Mouse (Mus musculus): ENCODE data around the gene Pstpip1. TPM values are rescaled to one million over a fixed set of nuclear protein-coding genes. Genes with fewer than 3 reads are reported as not detected.

Gene Pstpip1
- polyA plus RNA-seq, 1 experiment: 29.4 TPM

DNA sequence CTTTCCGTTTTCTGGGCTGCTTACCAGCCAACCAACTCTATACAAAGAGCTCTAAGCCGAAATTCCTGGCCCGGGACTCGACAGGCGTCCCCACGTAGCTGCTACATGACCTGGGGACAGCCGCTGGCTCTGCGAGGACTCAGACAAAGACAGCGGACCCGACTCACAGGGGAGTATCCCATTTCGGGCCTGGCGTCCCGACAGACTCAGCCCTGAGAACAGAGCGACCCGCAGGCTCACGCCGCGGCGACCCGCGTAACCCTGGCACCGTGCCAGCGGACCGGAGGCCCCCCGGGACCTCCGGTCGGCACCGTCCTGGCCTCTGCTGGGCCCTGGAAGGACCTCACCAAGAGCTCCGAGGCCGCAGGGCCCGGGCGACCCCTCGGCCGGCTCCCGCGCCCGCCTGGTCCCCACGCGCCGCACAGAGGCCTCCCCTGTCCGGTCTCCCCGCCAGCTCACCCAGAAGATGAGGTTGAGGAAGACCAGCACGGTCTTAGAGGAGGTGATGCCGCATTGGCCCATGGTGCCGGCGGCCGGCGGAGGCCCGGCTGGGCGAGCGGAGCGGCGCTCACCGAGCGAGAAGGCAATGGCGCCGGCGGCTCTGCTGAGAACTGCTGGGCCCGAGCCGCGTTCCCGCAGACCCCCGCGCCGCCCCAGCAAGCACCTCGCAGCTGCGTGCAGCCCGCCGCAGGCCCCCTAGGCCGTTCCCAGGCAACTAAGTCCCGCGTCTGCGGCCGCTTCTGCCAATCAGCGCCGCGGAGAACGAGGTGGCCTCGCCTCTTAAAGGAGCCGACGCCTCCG lies 70.8 kb downstream of the Pstpip1 start:
- H3K27me3 ChIP-seq (replicated peaks): peaks cover 25% of the 10 kb centered on the region
- H3K36me3 ChIP-seq (replicated peaks; ENCODE audit: low read length): no peaks in the 10 kb centered on the region
- peaks cover 27% of the 10 kb centered on the region for H3K4me1 ChIP-seq
- TF ChIP-seq FLI1 (IDR thresholded peaks at IDR 0.05; ENCODE audit: low read length) (no peak), GATA1 (IDR thresholded peaks at IDR 0.05; ENCODE audit: borderline replicate concordance, low read length) (no peak)
- H3K9me3 ChIP-seq: no peaks in the 10 kb centered on the region
- H3K4me3 ChIP-seq (replicated peaks): peak overlapping the region; percentile 95

DNA sequence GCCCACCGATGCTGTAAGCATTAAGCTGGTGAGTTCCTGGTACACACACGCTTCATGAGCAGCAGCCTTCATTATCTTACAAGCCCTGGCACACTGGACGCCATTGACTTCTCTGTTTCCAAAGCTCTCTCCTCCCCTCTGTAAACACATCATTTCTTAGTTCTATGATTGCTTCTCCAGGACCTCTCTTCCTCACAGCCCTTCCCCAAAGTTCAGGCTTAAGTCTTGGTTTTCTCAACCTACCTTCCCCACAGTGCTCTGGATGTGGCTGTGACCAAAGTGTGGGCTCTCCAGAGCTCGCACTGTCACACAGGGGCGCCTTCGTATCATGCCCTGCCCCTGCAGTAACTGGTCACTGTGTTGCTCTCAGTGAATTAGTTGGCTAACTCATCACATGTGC lies 75.6 kb downstream of the Pstpip1 start, which contains the start of gene Tspan3:
TSS of gene Tspan3 (minus strand) at position 101 of the 400 bp plus-strand sequence.
- H3K27me3 ChIP-seq (replicated peaks): peaks cover 33% of the 10 kb centered on the region
- H3K36me3 ChIP-seq (replicated peaks; ENCODE audit: low read length): no peaks in the 10 kb centered on the region
- H3K9me3 ChIP-seq: no peaks in the 10 kb centered on the region
- TF ChIP-seq FLI1 (IDR thresholded peaks at IDR 0.05; ENCODE audit: low read length): no peak
- TF ChIP-seq GATA1 (IDR thresholded peaks at IDR 0.05; ENCODE audit: borderline replicate concordance, low read length): no peak
- peaks cover 30% of the 10 kb centered on the region for H3K4me1 ChIP-seq
- H3K4me3 ChIP-seq (replicated peaks): no peak within 1 kb of the TSS

DNA sequence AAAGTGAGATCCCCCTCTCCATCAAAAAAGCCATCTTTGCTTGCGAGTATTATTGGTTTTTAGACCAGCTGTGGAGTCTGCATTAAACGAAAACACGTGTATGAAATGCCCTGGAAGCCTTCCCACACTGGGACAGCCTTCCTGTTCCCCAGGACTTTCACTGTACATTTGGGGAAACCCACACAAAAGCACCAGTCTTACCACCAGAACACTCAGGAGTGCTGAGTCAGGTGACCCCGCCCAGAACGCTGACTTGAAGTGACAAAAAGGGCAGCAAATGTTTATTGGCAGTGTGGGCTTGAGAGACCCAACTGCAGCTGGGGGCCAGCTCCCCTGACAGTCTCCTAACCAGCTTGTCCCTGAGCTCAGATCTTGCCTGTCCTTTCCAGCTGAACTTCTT lies 76.4 kb downstream of the Pstpip1 start:
- Histone ChIP-seq H3K36me3 (replicated peaks; ENCODE audit: low read length) (no peaks in the 10 kb centered on the region), H3K9me3 (no peaks in the 10 kb centered on the region), H3K27me3 (replicated peaks) (peaks cover 32% of the 10 kb centered on the region), H3K4me3 (replicated peaks) (no peak overlapping the region), H3K4me1 (peaks cover 24% of the 10 kb centered on the region)
- TF ChIP-seq FLI1 (IDR thresholded peaks at IDR 0.05; ENCODE audit: low read length) (no peak), GATA1 (IDR thresholded peaks at IDR 0.05; ENCODE audit: borderline replicate concordance, low read length) (no peak)

DNA sequence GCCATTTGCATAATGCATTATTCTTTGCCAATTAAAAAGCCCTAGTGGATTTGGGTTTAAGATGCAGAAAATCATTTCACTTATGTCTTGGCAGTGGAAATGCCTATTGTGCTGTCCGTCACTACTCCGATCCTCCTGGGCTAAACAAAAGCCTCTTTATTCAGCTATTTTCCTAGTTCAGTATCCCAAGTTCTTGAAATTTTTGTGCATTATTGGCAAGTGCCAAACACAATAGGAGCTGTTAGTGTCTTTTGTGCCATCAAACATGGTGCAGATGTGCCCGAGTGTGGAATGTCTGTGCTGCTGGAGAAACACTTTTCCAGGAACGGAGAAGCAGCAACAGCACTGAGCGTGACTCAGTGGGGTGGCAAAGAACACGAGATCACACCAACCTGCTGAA lies 77.9 kb downstream of the Pstpip1 start:
- no peak overlapping the region for H3K4me3 ChIP-seq (replicated peaks)
- H3K4me1 ChIP-seq: peaks cover 19% of the 10 kb centered on the region
- no peak for TF ChIP-seq GATA1 (IDR thresholded peaks at IDR 0.05; ENCODE audit: borderline replicate concordance, low read length)
- no peak for TF ChIP-seq FLI1 (IDR thresholded peaks at IDR 0.05; ENCODE audit: low read length)
- H3K27me3 ChIP-seq (replicated peaks): peaks cover 21% of the 10 kb centered on the region
- no peaks in the 10 kb centered on the region for H3K36me3 ChIP-seq (replicated peaks; ENCODE audit: low read length)
- no peaks in the 10 kb centered on the region for H3K9me3 ChIP-seq

DNA sequence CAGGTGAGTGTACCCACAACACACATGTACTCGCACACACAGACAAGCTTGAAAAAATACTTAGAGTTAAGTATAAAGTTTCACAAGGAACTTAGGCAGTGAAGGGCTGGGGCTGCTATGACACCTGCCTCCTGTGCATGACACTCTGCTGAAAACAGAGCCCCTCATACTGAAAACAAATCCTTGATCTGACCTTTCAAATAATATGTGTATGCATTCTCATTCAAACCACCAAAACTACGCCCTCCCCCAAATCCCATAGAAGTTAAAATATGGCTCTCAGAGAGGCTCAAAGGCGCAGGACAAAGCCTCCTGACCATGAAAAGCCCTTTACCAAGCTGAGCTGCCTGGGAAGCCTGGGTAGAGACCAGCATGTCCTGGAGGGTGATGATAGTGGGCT lies 85.6 kb downstream of the Pstpip1 start:
- Histone ChIP-seq H3K9me3 (no peaks in the 10 kb centered on the region), H3K4me3 (replicated peaks) (no peak overlapping the region), H3K36me3 (replicated peaks; ENCODE audit: low read length) (no peaks in the 10 kb centered on the region), H3K4me1 (peaks cover 4% of the 10 kb centered on the region), H3K27me3 (replicated peaks) (peaks cover 22% of the 10 kb centered on the region)
- no peak for TF ChIP-seq FLI1 (IDR thresholded peaks at IDR 0.05; ENCODE audit: low read length)
- TF ChIP-seq GATA1 (IDR thresholded peaks at IDR 0.05; ENCODE audit: borderline replicate concordance, low read length): no peak

DNA sequence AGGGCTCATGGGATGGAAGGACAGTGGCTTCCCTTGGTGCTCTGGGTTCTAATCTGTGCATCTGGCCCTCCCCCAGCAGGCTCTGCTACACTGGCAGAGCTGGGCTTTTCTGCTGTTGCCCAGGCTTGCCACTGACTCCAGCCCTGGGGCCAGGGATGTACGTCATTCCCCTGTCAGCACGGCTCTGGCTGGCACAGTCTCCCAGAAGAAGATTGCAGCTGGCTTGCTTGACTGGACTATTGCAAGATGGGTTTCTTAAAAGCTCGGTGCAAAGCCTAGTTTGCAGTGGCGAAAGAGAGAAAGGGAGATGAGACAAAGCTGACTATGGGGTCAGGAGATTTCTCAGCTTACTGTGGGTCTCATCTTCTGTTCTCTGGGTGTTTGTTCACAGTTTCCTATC lies 87.6 kb downstream of the Pstpip1 start:
- peaks cover 4% of the 10 kb centered on the region for H3K4me1 ChIP-seq
- H3K9me3 ChIP-seq: peaks cover 7% of the 10 kb centered on the region; the same call in 1 of the 2 replicates
- peaks cover 22% of the 10 kb centered on the region for H3K27me3 ChIP-seq (replicated peaks)
- H3K4me3 ChIP-seq (replicated peaks): no peak overlapping the region
- TF ChIP-seq FLI1 (IDR thresholded peaks at IDR 0.05; ENCODE audit: low read length): no peak
- no peak for TF ChIP-seq GATA1 (IDR thresholded peaks at IDR 0.05; ENCODE audit: borderline replicate concordance, low read length)
- no peaks in the 10 kb centered on the region for H3K36me3 ChIP-seq (replicated peaks; ENCODE audit: low read length)

Other genes with a start within 250 kb of the Pstpip1 start
- 0.02 TPM in 1 of 2 replicates, not detected in the other for gene Scaper, start 151.8 kb upstream of the Pstpip1 start, polyA plus RNA-seq (2012; ENCODE audit: insufficient read depth, low replicate concordance)
- gene 4930563M21Rik, start 79.4 kb upstream of the Pstpip1 start, polyA plus RNA-seq (2012; ENCODE audit: insufficient read depth, low replicate concordance): not detected in 2 replicates
- 18.5 and 34.1 TPM in 2 replicates for gene Rcn2, start 48.1 kb upstream of the Pstpip1 start, polyA plus RNA-seq (2012; ENCODE audit: insufficient read depth, low replicate concordance)
- gene Tspan3, start 75.5 kb downstream of the Pstpip1 start, polyA plus RNA-seq (2012; ENCODE audit: insufficient read depth, low replicate concordance): 2.3 and 6.0 TPM in 2 replicates

Data from megakaryocyte, embryonic 14.5 days (primary cell).